Mouse (Mus musculus) forebrain, embryonic 11.5 days (tissue): ENCODE data around the gene Card14. TPM values are rescaled to one million over a fixed set of nuclear protein-coding genes. Genes with fewer than 3 reads are reported as not detected.

Experiments used
- ATAC-seq: fragments of 200-750 bp; cut with Nextera tagmentation; replicated peaks from 2 replicates; pipeline ENCODE4 v1.8.0; 2017; ENCODE audit warnings: moderate TSS enrichment; ENCODE audit not compliant: low FRiP score
- DNase-seq: peaks from one replicate; pipeline ENCODE4 v3.0.0-alpha.2; 2017; ENCODE audit warnings: low spot score
- H3K27ac ChIP-seq: fragments of 300-500 bp; sonication (generic); 2 replicates; pipeline ENCODE4 v1.5.1; 2014; ENCODE audit warnings: low read depth, low read length
- H3K27me3 ChIP-seq: fragments of 300-500 bp; sonication (generic); 2 replicates; pipeline ENCODE4 v1.6.1; 2014; ENCODE audit warnings: mild to moderate bottlenecking, low read length, mixed read lengths; ENCODE audit not compliant: control insufficient read depth, insufficient read depth
- H3K36me3 ChIP-seq: fragments of 300-500 bp; sonication (generic); 2 replicates; pipeline ENCODE4 v1.6.1; 2014; ENCODE audit warnings: mild to moderate bottlenecking, low read length, moderate library complexity, mixed read lengths; ENCODE audit not compliant: control insufficient read depth, insufficient read depth
- H3K4me1 ChIP-seq: fragments of 300-500 bp; sonication (generic); replicated peaks from 2 replicates; pipeline ENCODE4 v1.6.1; 2014; ENCODE audit warnings: low read length, mixed read lengths; ENCODE audit not compliant: control insufficient read depth, insufficient read depth
- H3K4me2 ChIP-seq: fragments of 300-500 bp; sonication (generic); 2 replicates; pipeline ENCODE4 v1.6.1; 2014; ENCODE audit warnings: low read depth, mild to moderate bottlenecking, low read length, moderate library complexity, mixed read lengths; ENCODE audit not compliant: severe bottlenecking
- H3K4me3 ChIP-seq: fragments of 300-500 bp; sonication (generic); 2 replicates; pipeline ENCODE4 v1.5.1; 2014; ENCODE audit warnings: low read depth, low read length
- H3K9ac ChIP-seq: fragments of 300-500 bp; sonication (generic); 2 replicates; pipeline ENCODE4 v1.6.1; 2014; ENCODE audit warnings: low read length
- H3K9me3 ChIP-seq: fragments of 300-500 bp; sonication (generic); 2 replicates; pipeline ENCODE4 v1.6.1; 2016; ENCODE audit warnings: low read length, mixed read lengths; ENCODE audit not compliant: control insufficient read depth
- WGBS: fragments of 180-500 bp; shearing (Covaris S2); extraction: QIAGEN DNeasy Blood & Tissue Kit; methylation state at CpG from one replicate; pipeline ENCODE4 v1.1.7; 2014; 5-methylcytosine and 5-hydroxymethylcytosine counted together
- polyA plus RNA-seq: library from polyadenylated mRNA; unstranded; fragments of >200 nt; fragmentation: Nextera tagmentation; extraction: Ambion mirVana; gene quantifications from 2 replicates; pipeline ENCODE4 v1.2.1, GENCODE M21; 2014

Gene Card14
- polyA plus RNA-seq = 0.15 TPM in 1 of 2 replicates, not detected in the other

DNA sequence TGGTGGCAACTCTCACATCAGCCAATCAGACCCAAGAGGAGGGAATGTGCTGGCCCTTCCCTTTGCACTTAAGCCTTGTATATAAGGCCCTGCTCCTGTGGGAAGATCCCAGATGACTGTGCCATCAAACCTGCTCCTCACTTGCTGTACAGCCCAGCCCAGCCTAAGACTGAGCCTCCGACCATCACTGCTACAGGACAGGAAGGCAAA lies at the start of gene Card14:
TSS of gene Card14 (plus strand) at position 111 of the 210 bp plus-strand sequence.
- WGBS = 60% methylated on average over 1 of the region's 1 CpGs
- H3K9me3 ChIP-seq = no peaks in the 10 kb centered on the region
- no peak within 1 kb of the TSS for H3K4me2 ChIP-seq
- no peaks in the 10 kb centered on the region for H3K27me3 ChIP-seq
- H3K4me3 ChIP-seq = no peak within 1 kb of the TSS
- H3K36me3 ChIP-seq = no peaks in the 10 kb centered on the region
- H3K27ac ChIP-seq = no peak within 1 kb of the TSS
- no peak within 1 kb of the TSS for H3K9ac ChIP-seq
- no peak for ATAC-seq
- no peak for DNase-seq
- no peaks in the 10 kb centered on the region for H3K4me1 ChIP-seq

DNA sequence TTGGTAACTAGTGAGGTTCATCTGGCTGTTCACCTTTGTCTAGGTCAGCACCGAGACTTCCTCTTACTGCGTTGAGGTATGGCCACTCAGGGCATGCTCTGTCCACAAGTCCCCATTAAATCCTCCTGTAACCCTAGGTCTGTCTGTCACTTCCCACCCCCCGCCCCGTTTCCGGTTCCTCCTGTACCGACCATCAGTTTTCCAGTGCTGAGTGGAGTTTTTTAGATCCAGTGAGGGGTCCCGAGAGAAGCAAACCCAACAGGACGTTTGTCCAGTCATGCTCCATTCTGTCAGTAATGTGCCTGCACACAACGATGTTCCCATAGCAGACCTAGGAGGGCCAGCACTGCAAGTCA lies 49.4 kb upstream of the Card14 start:
- H3K4me2 ChIP-seq = peak overlapping the region; percentile 39; the same call in 1 of the 2 replicates
- H3K9ac ChIP-seq = no peak overlapping the region
- peaks cover 2% of the 10 kb centered on the region; the same call in 1 of the 2 replicates for H3K4me1 ChIP-seq
- no peak for DNase-seq
- no peak overlapping the region for H3K4me3 ChIP-seq
- no peaks in the 10 kb centered on the region for H3K9me3 ChIP-seq
- H3K36me3 ChIP-seq = no peaks in the 10 kb centered on the region
- no peak for ATAC-seq
- 71% methylated on average over 9 of the region's 9 CpGs for WGBS
- H3K27ac ChIP-seq = no peak overlapping the region
- no peaks in the 10 kb centered on the region for H3K27me3 ChIP-seq

- H3K27me3 ChIP-seq = no peaks in the 10 kb centered on the region
- no peaks in the 10 kb centered on the region for H3K9me3 ChIP-seq
- no peak overlapping the region for H3K4me3 ChIP-seq
- ATAC-seq = peak; percentile 66
- H3K36me3 ChIP-seq = no peaks in the 10 kb centered on the region
- H3K4me1 ChIP-seq = no peaks in the 10 kb centered on the region
- H3K4me2 ChIP-seq = peak overlapping the region; percentile 39
- 69% methylated on average over 23 of the region's 23 CpGs for WGBS
- no peak overlapping the region for H3K27ac ChIP-seq
- H3K9ac ChIP-seq = no peak overlapping the region
- no peak for DNase-seq
These were observed 48.8 kb upstream of the Card14 start for GRCm38 (mm10) chr11:119258572-119259322.

DNA sequence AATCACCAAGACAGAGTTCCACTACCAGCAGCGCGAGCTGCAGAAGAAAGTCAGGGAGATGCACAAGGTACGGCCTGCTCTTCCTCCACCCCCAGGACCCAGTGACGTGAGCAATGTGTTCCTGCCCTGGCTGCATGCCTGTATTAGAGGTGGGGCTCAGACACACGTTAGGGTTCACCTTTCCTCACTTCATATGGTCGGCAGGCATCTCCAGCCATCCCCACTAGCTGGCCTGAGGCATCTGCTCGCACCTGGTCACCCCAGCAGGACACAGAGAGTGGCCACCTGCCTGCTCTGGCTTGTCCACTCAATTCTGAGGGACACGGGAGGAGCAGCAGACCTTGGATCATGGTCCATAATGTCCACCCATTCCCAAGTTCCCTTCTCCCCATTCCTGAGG lies 47.6 kb upstream of the Card14 start:
- Histone ChIP-seq H3K4me3 (no peak overlapping the region), H3K36me3 (no peaks in the 10 kb centered on the region), H3K9ac (no peak overlapping the region), H3K27ac (no peak overlapping the region), H3K27me3 (no peaks in the 10 kb centered on the region), H3K4me2 (no peak overlapping the region), H3K9me3 (no peaks in the 10 kb centered on the region), H3K4me1 (no peaks in the 10 kb centered on the region)
- DNase-seq = no peak
- no peak for ATAC-seq
- 89% methylated on average over 8 of the region's 8 CpGs for WGBS

DNA sequence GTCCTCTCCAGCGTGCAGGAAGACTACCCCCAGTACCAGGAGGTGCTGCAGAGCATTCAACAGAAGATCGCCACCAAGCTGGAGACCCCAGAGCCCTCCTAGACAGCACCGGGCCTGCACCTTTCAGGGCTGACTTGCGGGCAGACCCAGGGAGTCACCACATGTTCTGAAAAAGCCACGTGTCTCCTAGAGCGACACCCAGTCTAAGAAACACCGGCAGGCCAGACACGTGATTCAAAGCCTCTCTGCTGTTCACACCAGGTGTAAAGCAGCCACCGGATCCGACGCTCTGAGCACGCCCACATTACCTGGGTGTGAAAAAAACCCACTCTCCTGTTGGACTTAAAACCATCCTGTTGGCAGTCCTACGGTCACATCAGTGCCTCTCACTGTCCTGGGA lies 43.2 kb upstream of the Card14 start:
- Histone ChIP-seq H3K27me3 (no peaks in the 10 kb centered on the region), H3K9ac (no peak overlapping the region), H3K4me2 (no peak overlapping the region), H3K4me1 (peaks cover 6% of the 10 kb centered on the region), H3K9me3 (no peaks in the 10 kb centered on the region), H3K36me3 (no peaks in the 10 kb centered on the region), H3K27ac (no peak overlapping the region), H3K4me3 (no peak overlapping the region)
- ATAC-seq (no peak), DNase-seq (no peak)
- 92% methylated on average over 13 of the region's 13 CpGs for WGBS

GRCm38 (mm10) chr11:119265811-119266210 lies 41.8 kb upstream of the Card14 start:
- WGBS = 76% methylated on average over 7 of the region's 7 CpGs
- no peak for DNase-seq

GRCm38 (mm10) chr11:119267241-119267674 lies 40.3 kb upstream of the Card14 start:
- 51% methylated on average over 6 of the region's 6 CpGs for WGBS

More at GRCm38 (mm10) chr11:119265811-119266210, 41.8 kb upstream of the Card14 start:
- Histone ChIP-seq H3K4me2 (no peak overlapping the region), H3K9ac (no peak overlapping the region), H3K36me3 (no peaks in the 10 kb centered on the region), H3K4me3 (no peak overlapping the region), H3K27me3 (no peaks in the 10 kb centered on the region), H3K9me3 (no peaks in the 10 kb centered on the region), H3K27ac (no peak overlapping the region), H3K4me1 (peaks cover 6% of the 10 kb centered on the region)
- ATAC-seq = no peak

GRCm38 (mm10) chr11:119267768-119268556 lies 39.6 kb upstream of the Card14 start, which contains the start of gene Gaa:
Gene Gaa, plus strand, starts transcription at chr11:119267887.
- Histone ChIP-seq H3K9ac (peak within 1 kb of the TSS; percentile 61), H3K4me1 (peaks cover 6% of the 10 kb centered on the region), H3K4me2 (peak within 1 kb of the TSS; percentile 96), H3K4me3 (peak within 1 kb of the TSS; percentile 57), H3K36me3 (no peaks in the 10 kb centered on the region), H3K27me3 (no peaks in the 10 kb centered on the region), H3K27ac (no peak within 1 kb of the TSS; the same call in 1 of the 2 replicates), H3K9me3 (no peaks in the 10 kb centered on the region)
- ATAC-seq (peak; percentile 84), DNase-seq (peak; percentile 98)
- WGBS = 6% methylated on average over 52 of the region's 52 CpGs

More at GRCm38 (mm10) chr11:119267241-119267674, 40.3 kb upstream of the Card14 start:
- Histone ChIP-seq H3K9me3 (no peaks in the 10 kb centered on the region), H3K36me3 (no peaks in the 10 kb centered on the region), H3K27ac (no peak overlapping the region), H3K4me3 (peak overlapping the region; percentile 57; the same call in 1 of the 2 replicates), H3K9ac (peak overlapping the region; percentile 27; the same call in 1 of the 2 replicates), H3K4me1 (peaks cover 6% of the 10 kb centered on the region), H3K27me3 (no peaks in the 10 kb centered on the region), H3K4me2 (peak overlapping the region; percentile 96; the same call in 1 of the 2 replicates)
- DNase-seq (no peak), ATAC-seq (no peak; the same call in 1 of the 2 replicates)
